In genomic region chr9:29285144-29285543, GRCm38 (mm10) we compare ENCODE assay signal across 23 mouse cellular contexts.
DNase-seq lines count a peak whose midpoint lies in the region; ATAC-seq lines count a peak whose summit lies in the region.
"Had no signal": no experiment of that assay in that cellular context is flagged by ENCODE, and none has a peak within 500 bp of the region (broad histone marks: within the 10 kb centered on the region; RNA-seq: fewer than 3 reads in every experiment).

No protein-coding gene starts in this region.

- DNase-seq in forebrain, embryonic 10.5 days (ENCODE audit: extremely low spot score, low spot score): no peak
- DNase-seq in hindbrain, embryonic 10.5 days (ENCODE audit: low spot score): no peak
- no peak for DNase-seq in neural tube, embryonic 10.5 days (ENCODE audit: extremely low spot score, low spot score)
- no peak for DNase-seq in embryo, embryonic 9.5 days (ENCODE audit: extremely low spot score)
- DNase-seq: adrenal gland, adult 2 months; cerebellum, adult 8-10 months; cerebellum, postnatal 25 days; gastrocnemius, postnatal 14 days; heart, postnatal 14 days; kidney, adult 18-20 months; kidney, postnatal 25 days; right cerebral cortex, postnatal 25 days had no signal

- H3K4me3 ChIP-seq in forebrain, embryonic 12.5 days (replicated peaks): no peak overlapping the region
- no peak overlapping the region for H3K4me3 ChIP-seq in forebrain, embryonic 10.5 days
- no peak overlapping the region for H3K4me3 ChIP-seq in hindbrain, embryonic 13.5 days
- no peak overlapping the region for H3K4me3 ChIP-seq in hindbrain, embryonic 10.5 days
- no peak overlapping the region for H3K4me3 ChIP-seq in neural tube, embryonic 12.5 days
- H3K4me3 ChIP-seq: kidney, embryonic 15.5 days; limb, embryonic 12.5 days; lung, embryonic 15.5 days; midbrain, embryonic 10.5 days; stomach, embryonic 15.5 days had no signal

- H3K4me1 ChIP-seq in forebrain, embryonic 12.5 days: no peaks in the 10 kb centered on the region; the same call in 1 of the 2 replicates
- no peaks in the 10 kb centered on the region for H3K4me1 ChIP-seq in forebrain, embryonic 10.5 days
- H3K4me1 ChIP-seq in hindbrain, embryonic 13.5 days (replicated peaks): peaks cover 14% of the 10 kb centered on the region
- no peaks in the 10 kb centered on the region for H3K4me1 ChIP-seq in hindbrain, embryonic 10.5 days (replicated peaks)
- H3K4me1 ChIP-seq in neural tube, embryonic 12.5 days: no peaks in the 10 kb centered on the region
- H3K4me1 ChIP-seq: kidney, embryonic 15.5 days; limb, embryonic 12.5 days; midbrain, embryonic 10.5 days; stomach, embryonic 15.5 days had no signal

- H3K9me3 ChIP-seq in forebrain, embryonic 12.5 days: no peaks in the 10 kb centered on the region
- H3K9me3 ChIP-seq in forebrain, embryonic 10.5 days: no peaks in the 10 kb centered on the region
- no peaks in the 10 kb centered on the region for H3K9me3 ChIP-seq in hindbrain, embryonic 13.5 days
- H3K9me3 ChIP-seq in hindbrain, embryonic 10.5 days: no peaks in the 10 kb centered on the region
- no peaks in the 10 kb centered on the region for H3K9me3 ChIP-seq in neural tube, embryonic 12.5 days
- H3K9me3 ChIP-seq: kidney, embryonic 15.5 days; limb, embryonic 12.5 days; lung, embryonic 15.5 days; midbrain, embryonic 10.5 days; stomach, embryonic 15.5 days had no signal

- H3K9ac ChIP-seq in forebrain, embryonic 12.5 days: no peak overlapping the region
- H3K9ac ChIP-seq in hindbrain, embryonic 13.5 days: no peak overlapping the region
- no peak overlapping the region for H3K9ac ChIP-seq in neural tube, embryonic 12.5 days
- H3K9ac ChIP-seq: kidney, embryonic 15.5 days; limb, embryonic 12.5 days; lung, embryonic 15.5 days; stomach, embryonic 15.5 days had no signal

- H3K4me2 ChIP-seq in forebrain, embryonic 12.5 days: no peak overlapping the region
- no peak overlapping the region for H3K4me2 ChIP-seq in hindbrain, embryonic 13.5 days
- H3K4me2 ChIP-seq in neural tube, embryonic 12.5 days (replicated peaks): no peak overlapping the region
- H3K4me2 ChIP-seq: kidney, embryonic 15.5 days; limb, embryonic 12.5 days; liver, embryonic 11.5 days; lung, embryonic 15.5 days; stomach, embryonic 15.5 days had no signal

- H3K36me3 ChIP-seq in forebrain, embryonic 12.5 days (replicated peaks): no peaks in the 10 kb centered on the region
- no peaks in the 10 kb centered on the region for H3K36me3 ChIP-seq in forebrain, embryonic 10.5 days (replicated peaks)
- no peaks in the 10 kb centered on the region for H3K36me3 ChIP-seq in hindbrain, embryonic 13.5 days
- no peaks in the 10 kb centered on the region for H3K36me3 ChIP-seq in hindbrain, embryonic 10.5 days
- H3K36me3 ChIP-seq in neural tube, embryonic 12.5 days: no peaks in the 10 kb centered on the region
- H3K36me3 ChIP-seq: kidney, embryonic 15.5 days; limb, embryonic 12.5 days; lung, embryonic 15.5 days; midbrain, embryonic 10.5 days; stomach, embryonic 15.5 days had no signal

- H3K27ac ChIP-seq in forebrain, embryonic 12.5 days: no peak overlapping the region
- no peak overlapping the region for H3K27ac ChIP-seq in forebrain, embryonic 10.5 days
- H3K27ac ChIP-seq in hindbrain, embryonic 13.5 days: peak overlapping the region; percentile 14
- no peak overlapping the region for H3K27ac ChIP-seq in hindbrain, embryonic 10.5 days
- H3K27ac ChIP-seq in neural tube, embryonic 12.5 days: no peak overlapping the region
- H3K27ac ChIP-seq: kidney, embryonic 15.5 days; limb, embryonic 12.5 days; lung, embryonic 15.5 days; midbrain, embryonic 10.5 days; stomach, embryonic 15.5 days had no signal

- H3K27me3 ChIP-seq in forebrain, embryonic 12.5 days: no peaks in the 10 kb centered on the region
- H3K27me3 ChIP-seq in forebrain, embryonic 10.5 days (ENCODE audit: poor library complexity, severe bottlenecking): no peaks in the 10 kb centered on the region
- H3K27me3 ChIP-seq in hindbrain, embryonic 13.5 days: no peaks in the 10 kb centered on the region
- H3K27me3 ChIP-seq in hindbrain, embryonic 10.5 days (ENCODE audit: insufficient read depth, poor library complexity, severe bottlenecking): no peaks in the 10 kb centered on the region
- H3K27me3 ChIP-seq in neural tube, embryonic 12.5 days (replicated peaks): no peaks in the 10 kb centered on the region
- H3K27me3 ChIP-seq: CH12.LX; kidney, embryonic 15.5 days; lung, embryonic 15.5 days; stomach, embryonic 15.5 days had no signal

- peak; percentile 23; the same call in 1 of the 2 replicates for ATAC-seq in forebrain, embryonic 12.5 days (ENCODE audit: low FRiP score)
- peak; percentile 21; the same call in 1 of the 2 replicates for ATAC-seq in hindbrain, embryonic 13.5 days (ENCODE audit: low FRiP score)
- 0 out of 2 replicates have a peak, but pooled peaks have one; percentile 50 for ATAC-seq in neural tube, embryonic 12.5 days (ENCODE audit: low FRiP score, low read depth)
- ATAC-seq: activated CD4-positive, CD25-positive, alpha-beta regulatory T cell, adult 4 months had no signal
